Mouse (Mus musculus) spleen, embryonic (tissue): Measurements from ENCODE around the gene Lrrc1.

Experiments used
- CTCF ChIA-PET: fragments of 350-600 bp; sonication (Branson Sonifier 250); formaldehyde crosslinking; loops from one replicate; lab custom pipeline; 2022; lab: Charles Lee

The Lrrc1 gene

DNA sequence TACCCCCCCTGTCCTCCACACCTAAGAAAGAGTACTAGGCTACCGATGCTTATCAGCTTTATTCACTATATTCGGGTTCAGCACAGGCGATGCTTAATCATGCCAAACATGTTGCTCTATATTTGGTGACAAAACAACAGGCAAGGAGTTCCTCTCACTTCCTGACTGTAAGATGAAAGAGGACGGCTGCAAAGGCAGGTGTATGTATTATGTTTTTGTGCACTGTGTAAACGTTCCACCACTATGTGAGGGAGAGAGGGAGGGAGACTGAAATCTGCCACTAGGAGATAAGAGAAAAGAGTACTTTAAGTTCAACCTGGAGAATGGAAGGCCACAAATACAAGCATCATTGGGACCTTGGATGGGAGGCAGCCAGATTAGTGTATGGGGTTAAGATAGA, 77.7 kb downstream of the Lrrc1 start:
- CTCF ChIA-PET, result no interaction called here

DNA sequence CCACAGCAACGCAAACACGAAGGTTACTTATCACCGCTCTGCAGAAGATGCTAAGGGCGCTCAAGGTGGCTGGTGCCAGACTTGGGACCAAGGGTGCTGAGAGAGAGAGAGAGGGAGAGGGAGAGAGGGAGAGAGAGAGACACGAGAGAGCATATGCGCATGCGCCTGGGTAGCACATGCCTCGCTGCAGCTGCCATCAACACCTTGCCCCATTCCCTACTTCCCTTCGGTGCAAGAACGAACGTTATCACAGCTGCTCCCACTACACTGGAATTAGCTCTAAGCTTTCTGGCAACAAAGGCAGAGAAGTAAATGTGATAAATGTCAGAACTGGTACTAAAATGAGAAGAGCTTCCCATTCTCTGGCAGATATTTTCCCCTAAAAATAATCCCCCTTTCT, 79.3 kb downstream of the Lrrc1 start:
- CTCF ChIA-PET, result no interaction called here

DNA sequence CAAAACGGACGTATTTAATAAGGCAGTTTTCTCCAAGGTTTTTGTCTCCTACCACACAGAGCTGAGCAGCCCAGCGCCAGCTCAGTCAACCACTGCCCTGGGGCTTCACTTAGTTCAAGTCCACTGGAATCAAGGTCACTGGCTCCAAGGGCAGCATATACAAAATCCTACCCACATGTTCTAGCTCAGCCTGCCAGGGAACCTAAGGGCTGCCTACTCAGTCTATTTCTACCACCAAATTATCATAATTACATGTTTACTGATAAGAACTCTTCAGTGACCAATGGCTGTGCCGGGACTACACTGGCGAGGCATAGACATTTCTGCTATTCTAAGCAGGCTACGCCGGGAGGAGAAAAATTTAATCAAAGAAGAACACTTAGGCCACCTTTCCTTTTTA, 80.8 kb downstream of the Lrrc1 start:
- CTCF ChIA-PET, result no interaction called here

- CTCF ChIA-PET, result no interaction called here
These were observed 81.5 kb downstream of the Lrrc1 start for GRCm38 (mm10) chr9:77463195-77463594.

DNA sequence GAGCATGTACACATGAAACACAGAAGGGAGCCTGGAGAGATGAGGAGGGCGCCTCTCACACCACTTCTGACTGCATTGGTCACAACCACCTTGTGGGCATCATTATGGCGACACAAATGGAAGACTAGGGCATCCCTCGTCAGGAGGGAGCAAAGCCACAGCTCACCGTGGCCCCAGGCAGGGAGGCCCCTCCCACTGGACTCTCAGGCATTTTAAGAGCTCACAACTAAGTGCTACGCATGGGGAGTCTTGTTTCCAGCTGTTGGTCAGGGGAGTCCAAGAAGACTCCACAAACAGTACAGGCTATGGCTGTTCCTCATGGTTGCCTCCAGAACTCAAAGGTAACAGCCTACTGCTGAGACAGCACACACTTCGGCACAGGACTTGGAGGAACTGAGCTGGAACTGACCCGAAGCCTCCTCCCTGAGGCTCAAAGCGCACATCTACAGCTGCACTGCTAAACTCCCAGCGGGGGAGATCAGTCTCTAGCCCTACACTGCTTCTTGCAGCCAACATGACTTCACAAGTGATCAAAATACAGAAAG, 83.2 kb downstream of the Lrrc1 start:
- CTCF ChIA-PET, result no interaction called here

DNA sequence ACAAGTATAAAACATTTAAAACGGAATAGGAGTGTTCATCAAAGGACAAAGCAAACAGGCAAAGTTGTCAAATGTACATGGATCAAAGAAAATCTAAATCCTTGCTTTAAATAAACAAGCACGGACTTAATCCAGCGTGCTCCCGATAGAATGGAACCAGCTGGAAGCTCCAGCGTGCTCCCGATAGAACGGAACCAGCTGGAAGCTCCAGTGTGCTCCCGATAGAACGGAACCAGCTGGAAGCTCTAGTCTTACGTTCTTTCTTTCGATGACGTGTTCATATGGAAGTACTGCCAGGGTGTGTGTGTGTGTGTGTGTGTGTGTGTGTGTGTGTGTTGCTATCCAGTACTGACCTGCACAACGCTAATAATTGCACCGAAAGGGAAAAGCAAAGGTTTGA, 84.3 kb downstream of the Lrrc1 start:
- CTCF ChIA-PET, result no interaction called here

DNA sequence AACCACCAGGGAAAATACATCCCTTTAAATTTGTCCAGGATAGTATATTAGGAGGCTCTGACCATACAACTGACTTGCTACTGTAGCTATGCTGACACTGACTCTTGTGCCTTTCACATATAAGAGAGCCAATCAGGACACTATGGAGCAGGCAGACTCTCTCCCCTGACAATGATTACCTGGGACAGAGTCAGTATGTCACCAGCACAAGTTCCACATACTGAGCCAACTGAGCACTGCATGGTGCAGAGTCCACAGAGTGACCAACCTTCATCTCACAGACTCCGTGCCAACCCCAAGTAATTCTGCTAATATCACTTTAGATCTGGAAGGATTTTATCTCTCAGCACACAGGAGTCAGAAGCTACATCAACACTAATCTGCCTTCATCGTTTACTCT, 85.3 kb downstream of the Lrrc1 start:
- CTCF ChIA-PET, result no interaction called here

DNA sequence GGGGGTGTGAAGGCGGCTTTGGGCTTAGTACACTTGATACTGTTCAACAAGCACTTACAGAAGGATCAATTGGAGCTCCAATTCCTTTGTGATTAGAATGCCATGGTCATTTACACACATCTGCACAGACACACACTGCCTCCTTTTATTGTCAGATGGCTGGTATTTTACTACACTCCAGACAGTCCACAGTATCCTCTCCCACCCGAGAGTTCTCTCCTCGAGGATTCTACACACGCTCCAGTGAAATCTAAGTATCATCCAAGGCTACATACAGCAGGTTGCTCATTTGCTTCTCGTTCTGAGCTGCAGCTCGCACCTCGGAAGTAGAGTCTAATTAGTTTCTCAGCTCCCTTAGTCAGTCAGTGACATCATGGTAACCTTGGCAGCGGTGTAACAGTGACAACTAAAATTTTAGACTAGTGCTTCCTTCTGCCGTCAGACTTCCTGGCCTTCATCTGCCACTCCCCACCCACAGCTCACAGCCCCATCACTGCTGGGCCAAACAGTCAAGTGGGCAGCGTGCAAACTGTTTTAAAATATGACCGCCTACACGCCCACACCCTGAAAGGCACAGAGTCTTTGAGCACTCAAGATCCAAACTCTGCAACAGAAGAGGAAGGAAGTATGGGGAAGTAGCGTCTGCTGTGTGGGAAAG, 88.4 kb downstream of the Lrrc1 start:
- CTCF ChIA-PET, result interaction anchor here (0.6 kb wide), 1 partner anchor 375 kb away, joined by 3 read pairs; no protein-coding TSS in a partner anchor

GRCm38 (mm10) chr9:77455439-77456168, 89.1 kb downstream of the Lrrc1 start:
- CTCF ChIA-PET, result no interaction called here

DNA sequence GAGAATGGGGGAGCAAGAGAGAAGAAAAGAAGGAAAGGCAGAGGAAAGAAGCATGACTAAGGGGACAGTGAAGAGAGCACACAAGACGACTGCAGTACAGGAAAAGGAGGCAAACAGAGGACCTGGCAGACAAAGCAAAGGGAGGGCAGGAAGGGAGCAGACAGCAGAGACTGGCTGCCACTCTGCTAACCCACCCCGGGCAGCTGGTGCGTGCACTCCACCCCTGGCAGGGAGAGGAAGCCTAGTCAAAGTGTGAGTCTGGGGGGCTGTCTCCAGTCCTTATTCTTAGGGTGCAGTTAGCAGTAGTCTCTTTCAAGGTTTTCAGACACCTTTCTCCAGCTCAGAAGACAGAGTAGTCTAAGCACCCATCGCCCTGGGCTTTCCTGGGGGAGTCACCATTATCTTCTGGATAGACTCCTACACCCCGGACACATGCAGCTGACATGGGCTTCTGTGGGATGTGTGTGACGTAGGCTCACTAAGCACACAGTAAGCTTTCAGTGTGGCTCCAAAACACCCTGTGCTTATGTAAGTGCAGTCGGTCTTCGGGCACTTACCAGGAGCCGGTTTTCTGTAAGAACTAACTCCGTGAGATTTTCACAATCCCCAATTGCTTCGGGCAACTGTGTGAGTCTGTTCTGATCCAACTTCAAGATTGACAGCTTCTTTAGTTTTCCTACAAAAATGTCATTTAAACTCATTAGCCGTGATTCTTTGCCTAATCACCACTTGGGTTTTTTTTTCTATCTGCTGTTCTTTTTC, 92.4 kb downstream of the Lrrc1 start:
- CTCF ChIA-PET, result no interaction called here

- CTCF ChIA-PET, result no interaction called here
These were observed 94.2 kb downstream of the Lrrc1 start for GRCm38 (mm10) chr9:77450447-77450846.

GRCm38 (mm10) chr9:77444876-77445275, 99.8 kb downstream of the Lrrc1 start:
- CTCF ChIA-PET, result no interaction called here

DNA sequence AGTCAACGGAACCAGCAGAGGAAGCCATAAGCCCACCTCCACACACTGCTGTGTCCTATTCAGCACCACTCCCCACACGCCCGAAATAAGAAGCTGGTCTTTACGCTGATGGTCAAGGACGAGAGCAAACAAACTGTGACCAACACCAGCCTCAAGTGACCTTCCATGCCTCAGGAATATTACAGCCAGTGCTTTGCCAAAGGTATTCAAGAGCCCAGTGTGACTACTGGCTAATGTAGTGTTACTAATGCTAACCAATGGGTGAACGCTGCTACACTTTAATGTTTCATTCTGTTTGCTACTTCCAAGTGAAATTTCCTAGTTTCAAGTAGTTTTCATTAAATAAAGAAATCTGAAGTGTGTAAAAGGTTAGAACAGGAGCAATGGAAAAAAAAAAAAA, 105.3 kb downstream of the Lrrc1 start:
- CTCF ChIA-PET, result no interaction called here

GRCm38 (mm10) chr9:77438836-77439271, 105.8 kb downstream of the Lrrc1 start:
- CTCF ChIA-PET, result no interaction called here

DNA sequence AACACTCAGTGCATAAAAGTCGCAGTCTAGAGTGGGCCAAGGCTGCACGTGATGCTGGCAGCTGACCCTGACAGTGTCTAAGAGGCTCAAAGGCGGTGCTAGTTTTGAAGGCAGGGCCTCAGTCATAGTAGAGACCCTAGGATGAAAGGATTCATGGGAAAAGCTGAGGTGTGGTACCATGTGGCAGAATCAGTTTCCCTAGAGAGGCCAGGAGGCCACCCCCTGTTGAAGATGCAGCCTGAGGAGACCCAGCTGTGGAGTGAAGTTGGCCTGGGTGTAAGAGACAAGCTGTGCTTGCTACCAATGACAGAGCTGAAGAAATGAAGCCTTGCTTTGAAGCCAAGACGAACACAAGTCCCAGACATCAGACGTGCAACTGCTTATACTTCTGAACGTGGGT, 107.5 kb downstream of the Lrrc1 start:
- CTCF ChIA-PET, result no interaction called here

- CTCF ChIA-PET, result no interaction called here
These were observed 109.7 kb downstream of the Lrrc1 start for GRCm38 (mm10) chr9:77434965-77435364.

DNA sequence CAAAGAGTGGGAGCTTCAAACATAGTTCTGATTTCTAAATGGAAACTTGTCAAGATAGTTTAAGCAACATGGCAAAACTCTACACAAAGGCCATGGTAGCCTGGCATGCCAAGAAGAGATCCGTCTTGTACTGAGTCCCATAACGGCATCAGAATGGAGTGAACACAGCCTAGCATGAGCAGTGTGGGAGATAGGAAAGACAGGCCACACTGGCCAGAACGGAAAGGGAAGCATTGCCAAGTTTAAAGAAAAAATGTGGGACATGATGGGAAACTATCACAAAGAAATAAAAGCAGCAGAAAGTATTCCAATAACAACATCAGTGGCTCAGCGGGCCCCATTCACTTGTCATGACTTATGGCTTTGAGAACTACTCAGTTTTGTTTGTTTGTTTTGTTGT, 111.2 kb downstream of the Lrrc1 start:
- CTCF ChIA-PET, result no interaction called here

GRCm38 (mm10) chr9:77432030-77432429, 112.6 kb downstream of the Lrrc1 start:
- CTCF ChIA-PET, result no interaction called here

GRCm38 (mm10) chr9:77430413-77431087, 114.1 kb downstream of the Lrrc1 start:
- CTCF ChIA-PET, result no interaction called here

DNA sequence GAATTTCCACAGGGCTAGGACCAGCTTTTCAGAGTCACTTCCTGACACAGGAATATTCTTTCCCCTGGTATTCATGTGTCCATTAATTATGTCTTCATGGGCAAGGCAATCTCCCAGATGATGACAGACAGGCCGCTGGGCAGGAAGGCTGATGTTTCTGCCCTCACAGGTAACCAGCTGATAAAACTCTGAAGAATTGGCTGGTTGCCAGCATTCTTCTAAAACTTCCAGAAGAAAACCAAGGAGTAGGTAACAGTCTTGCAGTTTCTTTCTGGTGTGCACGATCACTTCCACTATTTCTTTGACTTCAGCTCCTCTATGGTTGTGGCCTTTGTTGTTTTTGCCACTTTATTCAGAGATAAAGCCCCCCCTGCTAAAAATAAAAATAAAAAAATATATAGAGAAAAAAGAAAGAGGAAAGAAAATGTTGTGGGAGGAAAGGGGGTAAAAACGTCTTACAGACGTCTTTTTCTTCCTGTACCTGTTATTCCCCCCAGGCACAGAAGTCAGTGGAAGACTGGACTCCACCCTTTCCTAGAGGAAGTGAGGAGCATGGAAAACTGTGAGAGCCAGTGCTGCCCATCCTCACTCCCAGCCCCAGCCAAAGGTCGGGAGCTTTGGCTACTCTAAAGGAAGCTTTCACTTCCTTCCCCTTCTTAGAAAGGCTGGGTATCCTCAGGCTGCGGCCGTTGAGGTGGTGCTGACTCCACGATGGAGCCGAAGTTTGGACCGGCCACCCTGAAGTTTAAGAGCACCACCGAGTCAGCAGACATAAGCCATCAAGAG, 115.2 kb downstream of the Lrrc1 start:
- CTCF ChIA-PET, result no interaction called here

- CTCF ChIA-PET, result no interaction called here
These were observed 115.9 kb downstream of the Lrrc1 start for GRCm38 (mm10) chr9:77428748-77429140.
